Mouse (Mus musculus) liver, adult 2 months (tissue): Measurements from ENCODE around the gene Rpl19. TPM values are rescaled to one million over a fixed set of nuclear protein-coding genes. Genes with fewer than 3 reads are reported as not detected.
A peak's percentile ranks its signal among the peaks of the same experiment; 100 is the strongest.

Experiments
- DNase-seq: peaks from one replicate; pipeline ENCODE4 v3.0.0-alpha.2; 2011; ENCODE audit warnings: low read depth, low spot score; ENCODE audit errors: extremely low read depth
- H3K27ac ChIP-seq: fragments of 200-500 bp; replicated peaks from 2 replicates; pipeline ENCODE4 v1.5.1; 2012; ENCODE audit warnings: low read depth, mild to moderate bottlenecking, control low read depth, inconsistent platforms, low read length; ENCODE audit not compliant: insufficient read depth
- H3K27me3 ChIP-seq: fragments of 200-500 bp; 2 replicates; pipeline ENCODE4 v1.6.1; 2012; ENCODE audit warnings: mild to moderate bottlenecking, moderate library complexity, low read length, inconsistent platforms; ENCODE audit not compliant: control insufficient read depth, insufficient read depth
- H3K36me3 ChIP-seq: fragments of 200-500 bp; 2 replicates; pipeline ENCODE4 v1.6.1; 2012; ENCODE audit warnings: low read length, inconsistent platforms; ENCODE audit not compliant: control insufficient read depth, insufficient read depth
- H3K4me1 ChIP-seq: fragments of 200-500 bp; 2 replicates; pipeline ENCODE4 v1.6.1; 2011; ENCODE audit warnings: low read length; ENCODE audit not compliant: control insufficient read depth, insufficient read depth
- H3K4me3 ChIP-seq: fragments of 200-500 bp; 2 replicates; pipeline ENCODE4 v1.5.1; 2011; ENCODE audit warnings: low read depth, mild to moderate bottlenecking, control low read depth, low read length, moderate library complexity; ENCODE audit not compliant: insufficient read depth
- H3K79me2 ChIP-seq: fragments of 200-500 bp; 2 replicates; pipeline ENCODE4 v1.6.1; 2012; ENCODE audit warnings: inconsistent platforms, mild to moderate bottlenecking, low read length, moderate library complexity; ENCODE audit not compliant: control insufficient read depth, insufficient read depth
- H3K9ac ChIP-seq: fragments of 200-500 bp; 2 replicates; pipeline ENCODE4 v1.6.1; 2012; ENCODE audit warnings: low read depth, mild to moderate bottlenecking, control low read depth, inconsistent platforms, low read length
- CTCF ChIP-seq: fragments of 200-500 bp; IDR thresholded peaks from 2 replicates; pipeline ENCODE4 v1.5.1; 2011; ENCODE audit warnings: low read depth, low read length, control low read depth
- POLR2A ChIP-seq: fragments of 200-500 bp; IDR thresholded peaks from 2 replicates; pipeline ENCODE4 v1.6.1; 2011; ENCODE audit warnings: low read length, control low read depth; ENCODE audit not compliant: insufficient read depth; ENCODE audit errors: extremely low read depth
- WGBS: fragments of 180-500 bp; shearing (Covaris S2); methylation state at CpG from one replicate; pipeline ENCODE4 v1.1.7; 2018; 5-methylcytosine and 5-hydroxymethylcytosine counted together
- polyA plus RNA-seq: library from polyadenylated mRNA; depleted of rRNA; stranded (reverse); fragments of >200 nt; gene quantifications from 2 replicates; pipeline ENCODE4 v1.2.3, GENCODE M21; 2012
- total RNA-seq: library from RNA; depleted of rRNA; stranded (reverse); fragments of >200 nt; gene quantifications from 2 replicates; pipeline ENCODE4 v1.2.3, GENCODE M21; 2014

Rpl19 gene
- total and polyA plus RNA-seq, 2 experiments = 224 to 614 TPM

DNA sequence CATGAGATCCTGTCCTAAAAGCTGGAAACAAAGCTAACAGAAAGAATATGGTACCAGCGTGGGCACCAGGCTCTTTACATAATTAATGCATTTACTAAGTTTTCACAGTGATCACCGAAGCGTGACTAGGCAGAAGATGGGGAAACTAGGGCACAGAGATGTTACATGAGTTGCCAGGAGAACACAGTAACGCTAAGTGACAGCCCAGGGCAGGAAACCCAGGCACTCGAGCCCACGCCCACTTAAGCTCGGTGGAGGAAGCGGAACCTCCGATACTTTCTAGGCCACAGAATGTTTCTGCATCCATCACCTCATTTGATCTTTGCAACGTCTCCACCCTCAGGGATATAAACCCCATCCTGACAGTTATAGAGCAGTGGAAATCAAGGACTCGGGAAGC, 18.4 kb upstream of the Rpl19 start:
- H3K9ac ChIP-seq = no peak overlapping the region
- no peaks in the 10 kb centered on the region for H3K4me1 ChIP-seq
- no peak overlapping the region for H3K4me3 ChIP-seq
- no peak overlapping the region for H3K27ac ChIP-seq
- no peaks in the 10 kb centered on the region for H3K36me3 ChIP-seq
- TF ChIP-seq CTCF (no peak), POLR2A (no peak)
- WGBS = 80% methylated on average over 11 of the region's 11 CpGs
- H3K27me3 ChIP-seq = no peaks in the 10 kb centered on the region
- no peaks in the 10 kb centered on the region for H3K79me2 ChIP-seq
- DNase-seq = no peak

DNA sequence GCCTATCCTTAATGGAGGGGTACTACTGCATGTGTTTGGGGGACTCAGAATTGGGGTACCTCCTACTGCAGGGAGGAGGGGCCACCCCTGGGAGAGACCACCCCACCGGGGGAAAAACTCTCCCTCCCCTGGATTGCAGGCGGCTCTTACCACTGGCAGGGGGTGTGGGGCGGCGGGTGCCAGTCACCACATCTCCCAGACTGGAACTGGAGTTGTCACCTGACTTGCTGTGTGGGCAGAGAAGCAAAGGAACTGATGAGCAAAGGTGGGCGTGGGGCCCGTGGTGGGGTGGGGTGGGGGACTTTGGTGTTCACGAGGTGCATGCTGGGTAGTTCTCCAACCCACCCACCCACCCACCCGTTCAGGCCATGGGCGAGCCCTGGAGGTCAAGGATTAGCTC, 14.8 kb upstream of the Rpl19 start:
- Histone ChIP-seq H3K79me2 (no peaks in the 10 kb centered on the region), H3K4me1 (peaks cover 4% of the 10 kb centered on the region), H3K9ac (no peak overlapping the region), H3K4me3 (no peak overlapping the region), H3K27me3 (no peaks in the 10 kb centered on the region), H3K36me3 (no peaks in the 10 kb centered on the region), H3K27ac (no peak overlapping the region)
- TF ChIP-seq CTCF (no peak), POLR2A (no peak)
- DNase-seq = no peak
- 74% methylated on average over 9 of the region's 9 CpGs for WGBS

DNA sequence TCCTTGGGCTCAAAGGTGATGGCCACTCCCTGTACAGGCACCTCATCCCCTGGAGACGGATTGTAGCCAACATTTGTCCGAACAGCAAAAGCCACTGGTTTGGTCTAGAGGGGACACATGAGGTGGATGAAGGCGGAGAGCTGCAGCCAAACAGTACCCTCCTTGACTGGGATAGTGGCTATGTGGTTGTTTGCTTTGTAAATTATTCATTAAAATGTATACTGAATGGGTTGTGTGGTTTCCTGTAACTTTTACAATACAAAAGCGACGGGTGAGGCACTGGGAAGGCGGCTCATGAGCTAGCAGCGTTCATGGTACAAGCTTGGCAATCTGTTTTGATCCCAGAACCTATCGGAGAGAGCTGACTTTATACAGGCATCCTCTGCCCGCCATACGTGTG, 13.7 kb upstream of the Rpl19 start:
- H3K79me2 ChIP-seq = no peaks in the 10 kb centered on the region
- H3K9ac ChIP-seq = no peak overlapping the region
- no peak overlapping the region for H3K27ac ChIP-seq
- H3K27me3 ChIP-seq = no peaks in the 10 kb centered on the region
- no peak for TF ChIP-seq CTCF
- TF ChIP-seq POLR2A = no peak
- 87% methylated on average over 10 of the region's 10 CpGs for WGBS
- DNase-seq = no peak
- no peaks in the 10 kb centered on the region for H3K36me3 ChIP-seq
- H3K4me1 ChIP-seq = peaks cover 4% of the 10 kb centered on the region
- no peak overlapping the region for H3K4me3 ChIP-seq

DNA sequence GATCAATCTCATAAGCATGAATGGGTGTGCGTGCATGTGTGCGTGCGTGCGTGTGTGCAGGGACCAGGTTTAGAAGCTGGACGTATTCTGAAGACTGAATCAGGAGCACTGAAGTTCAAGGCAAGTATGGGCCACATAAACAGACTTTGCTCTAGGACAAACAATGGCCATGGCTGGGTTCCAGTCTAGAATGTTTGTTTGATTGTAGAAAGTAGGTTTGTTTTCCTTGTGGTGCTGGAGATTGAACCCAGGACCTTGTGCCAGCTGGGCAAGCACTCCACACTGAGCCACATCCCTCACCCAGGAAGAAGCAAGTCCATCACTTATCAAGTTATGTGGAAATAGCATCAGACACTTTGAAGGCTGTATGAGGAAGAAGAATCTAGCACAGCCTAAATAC, 10.3 kb upstream of the Rpl19 start:
- H3K9ac ChIP-seq = no peak overlapping the region
- H3K27ac ChIP-seq = no peak overlapping the region
- DNase-seq = peak; percentile 86
- TF ChIP-seq POLR2A = no peak
- no peak for TF ChIP-seq CTCF
- H3K4me1 ChIP-seq = peaks cover 4% of the 10 kb centered on the region
- no peak overlapping the region for H3K4me3 ChIP-seq
- H3K79me2 ChIP-seq = no peaks in the 10 kb centered on the region
- 49% methylated on average over 5 of the region's 5 CpGs for WGBS
- no peaks in the 10 kb centered on the region for H3K36me3 ChIP-seq
- H3K27me3 ChIP-seq = no peaks in the 10 kb centered on the region

DNA sequence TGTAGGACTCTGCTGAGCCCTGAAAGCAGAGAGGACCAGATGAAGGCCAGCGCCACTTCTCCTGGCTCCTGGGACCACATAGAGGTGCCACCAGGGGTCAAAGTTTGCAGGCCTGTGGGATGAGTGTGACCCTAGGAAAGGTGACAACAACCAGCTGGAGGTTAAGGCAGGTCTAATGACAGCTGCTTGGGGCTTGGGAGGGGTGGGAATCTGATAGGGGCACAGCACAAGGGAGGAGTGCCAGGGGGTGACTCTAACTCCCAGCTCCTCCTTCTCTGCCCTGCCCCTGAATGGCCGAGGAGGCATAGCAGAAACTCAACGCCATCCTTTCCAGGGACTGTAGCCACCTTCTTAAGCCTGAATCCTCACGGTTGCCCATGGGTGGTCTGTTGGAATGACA, 9.7 kb upstream of the Rpl19 start:
- Histone ChIP-seq H3K79me2 (no peaks in the 10 kb centered on the region), H3K4me1 (peaks cover 9% of the 10 kb centered on the region), H3K36me3 (no peaks in the 10 kb centered on the region), H3K27me3 (peaks cover 3% of the 10 kb centered on the region; the same call in 1 of the 2 replicates), H3K4me3 (no peak overlapping the region), H3K27ac (no peak overlapping the region), H3K9ac (no peak overlapping the region)
- TF ChIP-seq POLR2A = no peak
- TF ChIP-seq CTCF = no peak
- DNase-seq = no peak
- WGBS = 86% methylated on average over 4 of the region's 4 CpGs

DNA sequence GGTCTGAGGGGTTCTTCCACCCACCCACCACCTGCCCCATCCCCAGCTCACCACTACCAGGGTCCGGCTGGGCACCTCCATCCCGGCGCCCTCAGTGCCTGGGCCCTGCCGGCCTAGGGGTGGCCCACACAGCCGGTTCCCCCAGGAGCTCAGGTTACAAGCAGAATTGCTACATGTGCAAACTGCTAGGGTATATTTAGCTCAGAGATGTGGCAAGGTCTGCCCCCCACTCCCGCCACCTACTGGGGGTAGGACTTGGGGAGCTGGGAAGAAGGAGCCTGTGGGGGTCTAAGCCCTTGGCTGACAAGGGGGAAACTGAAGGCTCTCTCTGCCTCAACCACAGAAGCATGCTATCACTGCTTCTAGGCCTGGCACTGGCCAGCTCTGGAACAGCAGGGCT, 8.3 kb upstream of the Rpl19 start:
- DNase-seq = no peak
- H3K36me3 ChIP-seq = no peaks in the 10 kb centered on the region
- H3K27me3 ChIP-seq = peaks cover 4% of the 10 kb centered on the region; the same call in 1 of the 2 replicates
- H3K79me2 ChIP-seq = no peaks in the 10 kb centered on the region
- H3K27ac ChIP-seq = no peak overlapping the region
- no peak overlapping the region for H3K9ac ChIP-seq
- WGBS = 94% methylated on average over 6 of the region's 6 CpGs
- no peak for TF ChIP-seq CTCF
- TF ChIP-seq POLR2A = no peak
- peaks cover 9% of the 10 kb centered on the region for H3K4me1 ChIP-seq
- H3K4me3 ChIP-seq = no peak overlapping the region
